Mouse (Mus musculus): ENCODE data around the gene Itga5. TPM values are rescaled to one million over a fixed set of nuclear protein-coding genes. Genes with fewer than 3 reads are reported as not detected.

Gene Itga5
- total and polyA plus RNA-seq, 3 experiments, result 0.17 to 1.8 (median 0.28) TPM

DNA sequence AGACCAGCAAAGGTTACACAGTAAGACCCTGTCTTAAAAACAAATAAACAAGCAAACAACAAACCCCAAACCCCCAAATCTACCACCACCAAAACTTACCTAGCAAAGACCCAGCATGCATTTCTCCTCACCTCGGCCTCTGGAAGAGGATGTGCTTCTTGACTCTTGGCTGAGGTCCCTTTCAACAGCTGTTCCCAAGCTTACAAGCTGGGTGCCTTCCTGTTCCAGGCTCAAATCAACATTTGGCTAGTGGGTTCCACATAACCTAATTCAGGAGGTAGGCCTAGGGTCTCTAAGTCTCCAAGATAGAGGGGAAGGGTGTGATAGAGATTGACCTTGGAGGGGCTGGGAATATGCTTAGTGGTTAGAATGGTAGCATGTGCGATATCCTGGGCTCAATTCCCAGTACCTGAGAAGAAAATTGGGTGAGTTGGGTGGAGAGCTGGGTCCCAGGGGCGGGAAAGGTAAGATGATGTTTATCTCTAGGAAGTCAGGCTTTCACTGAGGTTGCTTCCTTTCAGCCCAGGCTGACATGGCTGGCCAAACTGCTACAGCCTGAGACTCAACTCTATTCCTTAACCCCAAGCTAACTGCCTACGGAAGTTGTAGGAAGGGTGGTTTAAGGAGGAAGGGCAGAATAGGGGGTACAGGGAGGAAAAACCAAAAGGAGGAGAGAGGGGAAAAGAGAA, 8.7 kb upstream of the Itga5 start:
- Histone ChIP-seq H3K4me2 (ENCODE audit: insufficient read depth, low read depth, poor library complexity, severe bottlenecking) (no peak overlapping the region), H3K27me3 (replicated peaks) (no peaks in the 10 kb centered on the region), H3K27ac (ENCODE audit: insufficient read depth, low read depth) (no peak overlapping the region), H3K4me3 (replicated peaks in 1 of 3; ENCODE audit: low read depth in 2 of 3, low read length in 2 of 3, poor library complexity in 1 of 3) (no peak overlapping the region), H3K9ac (ENCODE audit: insufficient read depth, low read depth) (no peak overlapping the region), H3K36me3 (replicated peaks in 1 of 2; ENCODE audit: control insufficient read depth in 1 of 2, insufficient read depth in 1 of 2, low read length in 1 of 2) (no peaks in the 10 kb centered on the region), H3K4me1 (ENCODE audit: control insufficient read depth in 1 of 2, insufficient read depth in 2 of 2) (peaks cover 30 to 51% of the 10 kb centered on the region in 2 experiments), H3K9me3 (replicated peaks; ENCODE audit: low read length) (no peaks in the 10 kb centered on the region), H3K79me2 (replicated peaks; ENCODE audit: control insufficient read depth, extremely low read depth, insufficient read depth, poor library complexity, severe bottlenecking) (no peaks in the 10 kb centered on the region)
- TF ChIP-seq MYC (IDR thresholded peaks at IDR 0.05; ENCODE audit: low read depth, low read length), result no peak
- TF ChIP-seq TBP (conservative IDR thresholded peaks at IDR 0.05; ENCODE audit: low read depth, low read length), result no peak
- no peak for TF ChIP-seq BHLHE40 (IDR thresholded peaks at IDR 0.05; ENCODE audit: low read depth, low read length)
- no peak for TF ChIP-seq ZKSCAN1 (IDR thresholded peaks at IDR 0.05; ENCODE audit: borderline replicate concordance, low read depth, low read length)
- TF ChIP-seq USF1 (IDR thresholded peaks at IDR 0.05; ENCODE audit: low read depth, low read length), result no peak
- TF ChIP-seq ZC3H11A (IDR thresholded peaks at IDR 0.05; ENCODE audit: low read depth, low read length), result no peak
- TF ChIP-seq RCOR1 (conservative IDR thresholded peaks at IDR 0.05; ENCODE audit: low read depth, low read length), result no peak
- no peak for TF ChIP-seq TCF12 (IDR thresholded peaks at IDR 0.05; ENCODE audit: low read depth, low read length)
- TF ChIP-seq SMC3 (IDR thresholded peaks at IDR 0.05; ENCODE audit: low read depth, low read length), result no peak
- TF ChIP-seq UBTF (IDR thresholded peaks at IDR 0.05; ENCODE audit: low read depth, low read length), result no peak
- no peak for TF ChIP-seq GABPA (IDR thresholded peaks at IDR 0.05; ENCODE audit: insufficient replicate concordance, low read depth, low read length)
- no peak for TF ChIP-seq ELF1 (IDR thresholded peaks at IDR 0.05; ENCODE audit: low read depth, low read length)
- TF ChIP-seq SIN3A (IDR thresholded peaks at IDR 0.05; ENCODE audit: low read length), result no peak
- TF ChIP-seq JUN (IDR thresholded peaks at IDR 0.05; ENCODE audit: insufficient read depth, low read depth, low read length), result no peak
- TF ChIP-seq CTCF (conservative IDR thresholded peaks at IDR 0.05 in 1 of 2, IDR thresholded peaks at IDR 0.05 in 1 of 2; ENCODE audit: low read depth in 2 of 2, low read length in 2 of 2), result no peak
- TF ChIP-seq USF2 (conservative IDR thresholded peaks at IDR 0.05; ENCODE audit: low read depth, low read length), result no peak
- TF ChIP-seq EP300 (IDR thresholded peaks at IDR 0.05; ENCODE audit: low read length), result no peak
- DNase-seq (ENCODE audit: extremely low read depth), result no peak
- dilution Hi-C loops (cut with MboI; ENCODE audit: extremely low pct_ligation_motif_present, extremely low pct_unique_long_range_greater_than_20kb, low sequenced_read_pairs), result no loop called here
- in situ Hi-C loops (cut with MboI; ENCODE audit: low pct_ligation_motif_present, low pct_unique_long_range_greater_than_20kb, low sequenced_read_pairs), result no loop called here

GRCm38 (mm10) chr15:103372461-103372860, 5.9 kb upstream of the Itga5 start:
- H3K36me3 ChIP-seq (replicated peaks in 1 of 2; ENCODE audit: control insufficient read depth in 1 of 2, insufficient read depth in 1 of 2, low read length in 1 of 2), result no peaks in the 10 kb centered on the region
- H3K4me2 ChIP-seq (ENCODE audit: insufficient read depth, low read depth, poor library complexity, severe bottlenecking), result no peak overlapping the region
- H3K4me3 ChIP-seq (replicated peaks in 1 of 3; ENCODE audit: low read depth in 2 of 3, low read length in 2 of 3, poor library complexity in 1 of 3), result no peak overlapping the region
- H3K27me3 ChIP-seq (replicated peaks), result no peaks in the 10 kb centered on the region
- H3K9me3 ChIP-seq (replicated peaks; ENCODE audit: low read length), result no peaks in the 10 kb centered on the region
- H3K27ac ChIP-seq (ENCODE audit: insufficient read depth, low read depth), result no peak overlapping the region
- TF ChIP-seq ZC3H11A (IDR thresholded peaks at IDR 0.05; ENCODE audit: low read depth, low read length), result no peak
- no peak for TF ChIP-seq USF1 (IDR thresholded peaks at IDR 0.05; ENCODE audit: low read depth, low read length)
- TF ChIP-seq CHD1 (IDR thresholded peaks at IDR 0.05; ENCODE audit: low read depth, low read length), result no peak
- no peak for TF ChIP-seq ZMIZ1 (IDR thresholded peaks at IDR 0.05; ENCODE audit: low read depth, low read length)
- TF ChIP-seq BHLHE40 (IDR thresholded peaks at IDR 0.05; ENCODE audit: low read depth, low read length), result no peak
- TF ChIP-seq ELF1 (IDR thresholded peaks at IDR 0.05; ENCODE audit: low read depth, low read length), result no peak
- no peak for TF ChIP-seq RAD21 (IDR thresholded peaks at IDR 0.05; ENCODE audit: low read depth, low read length)
- no peak for TF ChIP-seq SIN3A (IDR thresholded peaks at IDR 0.05; ENCODE audit: low read length)
- no peak for TF ChIP-seq MAZ (IDR thresholded peaks at IDR 0.05; ENCODE audit: low read depth, low read length)
- no peak for TF ChIP-seq JUN (IDR thresholded peaks at IDR 0.05; ENCODE audit: insufficient read depth, low read depth, low read length)
- TF ChIP-seq ZNF384 (IDR thresholded peaks at IDR 0.05; ENCODE audit: low read depth, low read length), result no peak
- TF ChIP-seq EP300 (IDR thresholded peaks at IDR 0.05; ENCODE audit: low read length), result no peak
- no peak for TF ChIP-seq CTCF (conservative IDR thresholded peaks at IDR 0.05 in 1 of 2, IDR thresholded peaks at IDR 0.05 in 1 of 2; ENCODE audit: low read depth in 2 of 2, low read length in 2 of 2)
- no peak for TF ChIP-seq RCOR1 (conservative IDR thresholded peaks at IDR 0.05; ENCODE audit: low read depth, low read length)
- no peak for TF ChIP-seq MAX (IDR thresholded peaks at IDR 0.05; ENCODE audit: low read length)
- peaks cover 15 to 43% of the 10 kb centered on the region in 2 experiments for H3K4me1 ChIP-seq (ENCODE audit: control insufficient read depth in 1 of 2, insufficient read depth in 2 of 2)
- dilution Hi-C loops (cut with MboI; ENCODE audit: extremely low pct_ligation_motif_present, extremely low pct_unique_long_range_greater_than_20kb, low sequenced_read_pairs) (no loop called here), in situ Hi-C loops (cut with MboI; ENCODE audit: low pct_ligation_motif_present, low pct_unique_long_range_greater_than_20kb, low sequenced_read_pairs) (no loop called here)
- DNase-seq (ENCODE audit: extremely low read depth), result no peak
- H3K79me2 ChIP-seq (replicated peaks; ENCODE audit: control insufficient read depth, extremely low read depth, insufficient read depth, poor library complexity, severe bottlenecking), result no peaks in the 10 kb centered on the region
- no peak overlapping the region for H3K9ac ChIP-seq (ENCODE audit: insufficient read depth, low read depth)
